Mouse (Mus musculus) spleen, adult 2 months (tissue): ENCODE results near the gene Gm26920. TPM values are rescaled to one million over a fixed set of nuclear protein-coding genes. Genes with fewer than 3 reads are reported as not detected.

Source experiments
- DNase-seq, 2 experiments: peaks; one replicate each; pipeline versions ENCODE4 v3.0.0 to v3.0.0-alpha.2; 2012 to 2021; ENCODE audit warnings: low spot score in 2 of 2, low read depth in 1 of 2
- H3K27ac ChIP-seq: fragments of 200-500 bp; 2 replicates; pipeline ENCODE4 v1.5.1; 2012; ENCODE audit warnings: low read length, inconsistent platforms; ENCODE audit not compliant: insufficient read depth
- H3K27me3 ChIP-seq: fragments of 200-500 bp; 2 replicates; pipeline ENCODE4 v1.6.1; 2012; ENCODE audit warnings: mild to moderate bottlenecking, moderate library complexity, low read length, inconsistent platforms; ENCODE audit not compliant: control insufficient read depth, insufficient read depth
- H3K36me3 ChIP-seq: fragments of 200-500 bp; 2 replicates; pipeline ENCODE4 v1.6.1; 2012; ENCODE audit warnings: mild to moderate bottlenecking, low read length, inconsistent platforms; ENCODE audit not compliant: control insufficient read depth, insufficient read depth
- H3K4me1 ChIP-seq: fragments of 200-500 bp; 2 replicates; pipeline ENCODE4 v1.6.1; 2011; ENCODE audit warnings: inconsistent platforms; ENCODE audit not compliant: control insufficient read depth, insufficient read depth, insufficient read length
- H3K4me3 ChIP-seq: fragments of 200-500 bp; 2 replicates; pipeline ENCODE4 v1.5.1; 2011; ENCODE audit warnings: mild to moderate bottlenecking, inconsistent platforms; ENCODE audit not compliant: insufficient read depth, insufficient read length; ENCODE audit errors: extremely low read depth
- CTCF ChIP-seq: fragments of 200-500 bp; IDR thresholded peaks from 2 replicates; pipeline ENCODE4 v1.5.1; 2011; ENCODE audit warnings: mild to moderate bottlenecking, inconsistent platforms; ENCODE audit not compliant: insufficient read depth, insufficient read length, insufficient replicate concordance; ENCODE audit errors: extremely low read depth
- POLR2A ChIP-seq: fragments of 200-500 bp; IDR thresholded peaks from 2 replicates; pipeline ENCODE4 v1.6.1; 2011; ENCODE audit warnings: low read depth, low read length, inconsistent platforms
- WGBS: fragments of 180-500 bp; shearing (Covaris S2); methylation state at CpG from one replicate; pipeline ENCODE4 v1.1.7; 2018; 5-methylcytosine and 5-hydroxymethylcytosine counted together
- polyA plus RNA-seq: library from polyadenylated mRNA; depleted of rRNA; stranded (reverse); fragments of >200 nt; gene quantifications from 2 replicates; pipeline ENCODE4 v1.2.3, GENCODE M21; 2012

Gene Gm26920
- polyA plus RNA-seq, 1 experiment = not detected

GRCm38 (mm10) chr7:30116076-30116475 is 25.9 kb upstream of the Gm26920 start:
- no peaks in the 10 kb centered on the region for H3K4me1 ChIP-seq

GRCm38 (mm10) chr7:30099297-30099696 is 9.1 kb upstream of the Gm26920 start:
- WGBS = 74% methylated on average over 13 of the region's 13 CpGs

More at GRCm38 (mm10) chr7:30116076-30116475, 25.9 kb upstream of the Gm26920 start:
- H3K4me3 ChIP-seq = no peak overlapping the region
- TF ChIP-seq POLR2A (no peak), CTCF (no peak)
- H3K36me3 ChIP-seq = no peaks in the 10 kb centered on the region
- 91% methylated on average over 5 of the region's 5 CpGs for WGBS
- no peaks in the 10 kb centered on the region for H3K27me3 ChIP-seq
- no peak overlapping the region for H3K27ac ChIP-seq
- DNase-seq = no peak

GRCm38 (mm10) chr7:30095551-30096125 is 5.4 kb upstream of the Gm26920 start:
- Histone ChIP-seq H3K4me1 (peaks cover 3% of the 10 kb centered on the region; the same call in 1 of the 2 replicates), H3K27ac (no peak overlapping the region), H3K4me3 (peak overlapping the region; percentile 96; the same call in 1 of the 2 replicates), H3K27me3 (no peaks in the 10 kb centered on the region), H3K36me3 (0 out of 2 replicates have a peak, but pooled peaks cover 1% of the 10 kb centered on the region)
- DNase-seq = no peak
- TF ChIP-seq CTCF (no peak), POLR2A (no peak)
- 8% methylated on average over 5 of the region's 5 CpGs for WGBS

More at GRCm38 (mm10) chr7:30099297-30099696, 9.1 kb upstream of the Gm26920 start:
- Histone ChIP-seq H3K27ac (peak overlapping the region; percentile 41), H3K4me1 (peaks cover 3% of the 10 kb centered on the region; the same call in 1 of the 2 replicates), H3K36me3 (peaks cover 17% of the 10 kb centered on the region), H3K27me3 (no peaks in the 10 kb centered on the region), H3K4me3 (peak overlapping the region; percentile 35; the same call in 1 of the 2 replicates)
- peak; percentile 50 to 51 for DNase-seq
- no peak for TF ChIP-seq CTCF
- TF ChIP-seq POLR2A = no peak

GRCm38 (mm10) chr7:30094646-30095429 is 4.6 kb upstream of the Gm26920 start, which contains the start of gene Zfp260:
Gene Zfp260, plus strand, starts transcription at chr7:30094777.
- Histone ChIP-seq H3K27me3 (no peaks in the 10 kb centered on the region), H3K27ac (peak within 1 kb of the TSS; percentile 90), H3K36me3 (no peaks in the 10 kb centered on the region), H3K4me3 (peak within 1 kb of the TSS; percentile 96), H3K4me1 (peaks cover 3% of the 10 kb centered on the region; the same call in 1 of the 2 replicates)
- WGBS = under 1% methylated on average over 26 of the region's 26 CpGs
- TF ChIP-seq POLR2A = peak; percentile 52
- TF ChIP-seq CTCF = no peak
- DNase-seq = peak; percentile 78 to 83

- Histone ChIP-seq H3K36me3 (no peaks in the 10 kb centered on the region), H3K4me3 (no peak overlapping the region), H3K27ac (no peak overlapping the region), H3K4me1 (peaks cover 5% of the 10 kb centered on the region; the same call in 1 of the 2 replicates), H3K27me3 (no peaks in the 10 kb centered on the region)
- no peak for TF ChIP-seq POLR2A
- no peak for TF ChIP-seq CTCF
- DNase-seq = no peak
- WGBS = 86% methylated on average over 6 of the region's 6 CpGs
These were observed 3.8 kb upstream of the Gm26920 start for GRCm38 (mm10) chr7:30093918-30094415.

- no peaks in the 10 kb centered on the region for H3K27me3 ChIP-seq
- peaks cover 5% of the 10 kb centered on the region; the same call in 1 of the 2 replicates for H3K4me1 ChIP-seq
- no peak overlapping the region for H3K4me3 ChIP-seq
- H3K36me3 ChIP-seq = no peaks in the 10 kb centered on the region
- no peak for DNase-seq
- TF ChIP-seq CTCF = no peak
- no peak for TF ChIP-seq POLR2A
- no peak overlapping the region for H3K27ac ChIP-seq
- 87% methylated on average over 9 of the region's 9 CpGs for WGBS
These were observed 2.5 kb upstream of the Gm26920 start for GRCm38 (mm10) chr7:30092666-30093065.
